Mouse (Mus musculus): ENCODE data around the gene Clk3. TPM values are rescaled to one million over a fixed set of nuclear protein-coding genes. Genes with fewer than 3 reads are reported as not detected.

Clk3 gene
- polyA plus RNA-seq (2015; fragmentation: Nextera tagmentation; extraction: Ambion mirVana), result 63.6 and 65.7 TPM in 2 replicates

GRCm38 (mm10) chr9:57765364-57766351 is at the start of gene Clk3:
Gene Clk3, minus strand, starts transcription at chr9:57765860.
- Histone ChIP-seq H3K27me3 (replicated peaks) (no peaks in the 10 kb centered on the region), H3K4me2 (peak within 1 kb of the TSS; percentile 96), H3K9ac (replicated peaks) (peak within 1 kb of the TSS; percentile 99), H3K4me1 (peaks cover 42% of the 10 kb centered on the region), H3K9me3 (replicated peaks) (no peaks in the 10 kb centered on the region), H3K4me3 (replicated peaks) (peak within 1 kb of the TSS; percentile 92), H3K36me3 (peaks cover 11% of the 10 kb centered on the region), H3K27ac (replicated peaks) (peak within 1 kb of the TSS; percentile 99)
- peak; percentile 69 for ATAC-seq (ENCODE audit: low FRiP score)
- under 1% methylated on average over 91 of the region's 93 CpGs for WGBS

- Histone ChIP-seq H3K27ac (replicated peaks) (no peak overlapping the region), H3K4me2 (no peak overlapping the region), H3K4me3 (replicated peaks) (no peak overlapping the region), H3K4me1 (peaks cover 81% of the 10 kb centered on the region), H3K27me3 (replicated peaks) (no peaks in the 10 kb centered on the region), H3K9ac (replicated peaks) (no peak overlapping the region), H3K9me3 (replicated peaks) (no peaks in the 10 kb centered on the region), H3K36me3 (no peaks in the 10 kb centered on the region)
- WGBS, result 13% methylated on average over 3 of the region's 3 CpGs
- ATAC-seq (ENCODE audit: low FRiP score), result no peak
Measured at GRCm38 (mm10) chr9:57814866-57815265, 49.2 kb upstream of the Clk3 start.

- Histone ChIP-seq H3K9ac (replicated peaks) (no peak overlapping the region), H3K27me3 (replicated peaks) (no peaks in the 10 kb centered on the region), H3K9me3 (replicated peaks) (no peaks in the 10 kb centered on the region), H3K36me3 (0 out of 2 replicates have a peak, but pooled peaks cover 3% of the 10 kb centered on the region), H3K4me3 (replicated peaks) (no peak overlapping the region), H3K4me2 (no peak overlapping the region), H3K4me1 (peaks cover 90% of the 10 kb centered on the region), H3K27ac (replicated peaks) (peak overlapping the region; percentile 6; the same call in 1 of the 2 replicates)
- ATAC-seq (ENCODE audit: low FRiP score), result no peak
- WGBS, result 23% methylated on average over 1 of the region's 1 CpGs
Measured at GRCm38 (mm10) chr9:57814014-57814413, 48.4 kb upstream of the Clk3 start.

- Histone ChIP-seq H3K4me2 (no peak overlapping the region), H3K27ac (replicated peaks) (peak overlapping the region; percentile 54), H3K4me1 (peaks cover 93% of the 10 kb centered on the region), H3K9ac (replicated peaks) (no peak overlapping the region), H3K36me3 (0 out of 2 replicates have a peak, but pooled peaks cover 3% of the 10 kb centered on the region), H3K27me3 (replicated peaks) (no peaks in the 10 kb centered on the region), H3K4me3 (replicated peaks) (no peak overlapping the region), H3K9me3 (replicated peaks) (no peaks in the 10 kb centered on the region)
- no peak for ATAC-seq (ENCODE audit: low FRiP score)
- 25% methylated on average over 8 of the region's 8 CpGs for WGBS
Measured at GRCm38 (mm10) chr9:57811793-57812733, 46.4 kb upstream of the Clk3 start.

GRCm38 (mm10) chr9:57810691-57811090 is 45.0 kb upstream of the Clk3 start:
- Histone ChIP-seq H3K27me3 (replicated peaks) (no peaks in the 10 kb centered on the region), H3K4me1 (peaks cover 82% of the 10 kb centered on the region), H3K36me3 (0 out of 2 replicates have a peak, but pooled peaks cover 3% of the 10 kb centered on the region), H3K27ac (replicated peaks) (no peak overlapping the region), H3K9ac (replicated peaks) (no peak overlapping the region), H3K9me3 (replicated peaks) (no peaks in the 10 kb centered on the region), H3K4me3 (replicated peaks) (no peak overlapping the region), H3K4me2 (no peak overlapping the region)
- no peak for ATAC-seq (ENCODE audit: low FRiP score)
- 73% methylated on average over 3 of the region's 3 CpGs for WGBS

GRCm38 (mm10) chr9:57808771-57809310 is 43.2 kb upstream of the Clk3 start:
- Histone ChIP-seq H3K4me3 (replicated peaks) (no peak overlapping the region), H3K9me3 (replicated peaks) (no peaks in the 10 kb centered on the region), H3K36me3 (0 out of 2 replicates have a peak, but pooled peaks cover 3% of the 10 kb centered on the region), H3K4me1 (peaks cover 66% of the 10 kb centered on the region), H3K27ac (replicated peaks) (peak overlapping the region; percentile 18), H3K9ac (replicated peaks) (no peak overlapping the region), H3K27me3 (replicated peaks) (no peaks in the 10 kb centered on the region), H3K4me2 (no peak overlapping the region)
- no peak for ATAC-seq (ENCODE audit: low FRiP score)
- 11% methylated on average over 5 of the region's 5 CpGs for WGBS

- no peak overlapping the region for H3K9ac ChIP-seq (replicated peaks)
Measured at GRCm38 (mm10) chr9:57807174-57807651, 41.6 kb upstream of the Clk3 start.

GRCm38 (mm10) chr9:57806066-57806481 is 40.4 kb upstream of the Clk3 start:
- H3K4me1 ChIP-seq, result peaks cover 52% of the 10 kb centered on the region
- no peak overlapping the region for H3K9ac ChIP-seq (replicated peaks)
- no peak overlapping the region for H3K4me2 ChIP-seq
- H3K9me3 ChIP-seq (replicated peaks), result no peaks in the 10 kb centered on the region
- 0 out of 2 replicates have a peak, but pooled peaks cover 3% of the 10 kb centered on the region for H3K36me3 ChIP-seq
- ATAC-seq (ENCODE audit: low FRiP score), result no peak
- no peak overlapping the region for H3K27ac ChIP-seq (replicated peaks)
- no peak overlapping the region for H3K4me3 ChIP-seq (replicated peaks)
- no peaks in the 10 kb centered on the region for H3K27me3 ChIP-seq (replicated peaks)
- 48% methylated on average over 1 of the region's 1 CpGs for WGBS

More at GRCm38 (mm10) chr9:57807174-57807651, 41.6 kb upstream of the Clk3 start:
- Histone ChIP-seq H3K27me3 (replicated peaks) (no peaks in the 10 kb centered on the region), H3K4me3 (replicated peaks) (no peak overlapping the region), H3K27ac (replicated peaks) (no peak overlapping the region), H3K36me3 (0 out of 2 replicates have a peak, but pooled peaks cover 3% of the 10 kb centered on the region), H3K4me1 (peaks cover 60% of the 10 kb centered on the region), H3K4me2 (no peak overlapping the region), H3K9me3 (replicated peaks) (no peaks in the 10 kb centered on the region)
- 34% methylated on average over 4 of the region's 4 CpGs for WGBS
- ATAC-seq (ENCODE audit: low FRiP score), result no peak

GRCm38 (mm10) chr9:57805087-57805737 is 39.6 kb upstream of the Clk3 start:
- H3K4me3 ChIP-seq (replicated peaks), result no peak overlapping the region
- 0 out of 2 replicates have a peak, but pooled peaks cover 3% of the 10 kb centered on the region for H3K36me3 ChIP-seq
- H3K9me3 ChIP-seq (replicated peaks), result no peaks in the 10 kb centered on the region
- ATAC-seq (ENCODE audit: low FRiP score), result no peak
- H3K27ac ChIP-seq (replicated peaks), result no peak overlapping the region
- H3K9ac ChIP-seq (replicated peaks), result no peak overlapping the region
- peaks cover 44% of the 10 kb centered on the region for H3K4me1 ChIP-seq
- WGBS, result 67% methylated on average over 10 of the region's 10 CpGs
- no peak overlapping the region for H3K4me2 ChIP-seq
- H3K27me3 ChIP-seq (replicated peaks), result no peaks in the 10 kb centered on the region

- ATAC-seq (ENCODE audit: low FRiP score), result no peak
- no peaks in the 10 kb centered on the region for H3K27me3 ChIP-seq (replicated peaks)
- H3K4me1 ChIP-seq, result peaks cover 33% of the 10 kb centered on the region
- H3K4me3 ChIP-seq (replicated peaks), result no peak overlapping the region
- no peaks in the 10 kb centered on the region for H3K9me3 ChIP-seq (replicated peaks)
- WGBS, result 10% methylated on average over 4 of the region's 4 CpGs
- H3K4me2 ChIP-seq, result no peak overlapping the region
- H3K9ac ChIP-seq (replicated peaks), result no peak overlapping the region
- H3K27ac ChIP-seq (replicated peaks), result no peak overlapping the region
- H3K36me3 ChIP-seq, result peaks cover 3% of the 10 kb centered on the region; the same call in 1 of the 2 replicates
Measured at GRCm38 (mm10) chr9:57803839-57804238, 38.2 kb upstream of the Clk3 start.
